Mouse (Mus musculus) neural tube, embryonic 13.5 days (tissue): Measurements from ENCODE around the gene Tnfsf14. TPM values are rescaled to one million over a fixed set of nuclear protein-coding genes. Genes with fewer than 3 reads are reported as not detected.

Experiments used
- ATAC-seq: fragments of 200-750 bp; cut with Nextera tagmentation; 2 replicates; pipeline ENCODE4 v1.8.0; 2017; ENCODE audit warnings: low read depth, mild to moderate bottlenecking, moderate TSS enrichment, moderate library complexity
- H3K27ac ChIP-seq: fragments of 300-500 bp; sonication (generic); replicated peaks from 2 replicates; pipeline ENCODE4 v1.5.1; 2015; ENCODE audit warnings: moderate library complexity, mild to moderate bottlenecking, inconsistent platforms
- H3K27me3 ChIP-seq: fragments of 300-500 bp; sonication (generic); 2 replicates; pipeline ENCODE4 v1.6.1; 2015; ENCODE audit warnings: mild to moderate bottlenecking, inconsistent platforms
- H3K36me3 ChIP-seq: fragments of 300-500 bp; sonication (generic); 2 replicates; pipeline ENCODE4 v1.6.1; 2015; ENCODE audit warnings: mild to moderate bottlenecking, inconsistent platforms
- H3K4me1 ChIP-seq: fragments of 300-500 bp; sonication (generic); replicated peaks from 2 replicates; pipeline ENCODE4 v1.6.1; 2015; ENCODE audit warnings: inconsistent platforms
- H3K4me2 ChIP-seq: fragments of 300-500 bp; sonication (generic); 2 replicates; pipeline ENCODE4 v1.6.1; 2015; ENCODE audit warnings: inconsistent platforms, mild to moderate bottlenecking, moderate library complexity
- H3K4me3 ChIP-seq: fragments of 300-500 bp; sonication (generic); 2 replicates; pipeline ENCODE4 v1.5.1; 2015; ENCODE audit warnings: mild to moderate bottlenecking, inconsistent platforms
- H3K9ac ChIP-seq: fragments of 300-500 bp; sonication (generic); 2 replicates; pipeline ENCODE4 v1.6.1; 2015; ENCODE audit warnings: moderate library complexity, mild to moderate bottlenecking, inconsistent platforms
- H3K9me3 ChIP-seq: fragments of 300-500 bp; sonication (generic); 2 replicates; pipeline ENCODE4 v1.6.1; 2016; ENCODE audit warnings: inconsistent platforms
- WGBS: fragments of 180-500 bp; shearing (Covaris S2); methylation state at CpG from one replicate; pipeline ENCODE4 v1.1.7; 2015; 5-methylcytosine and 5-hydroxymethylcytosine counted together
- polyA plus RNA-seq: library from polyadenylated mRNA; unstranded; fragments of >200 nt; fragmentation: Nextera tagmentation; extraction: Ambion mirVana; gene quantifications from 2 replicates; pipeline ENCODE4 v1.2.1, GENCODE M21; 2015

Gene Tnfsf14
- polyA plus RNA-seq, 1 experiment from 2014 or later: not detected

GRCm38 (mm10) chr17:57223313-57223712, 29.3 kb upstream of the Tnfsf14 start:
- Histone ChIP-seq H3K27me3 (no peaks in the 10 kb centered on the region; the same call in 1 of the 2 replicates), H3K4me1 (0 out of 2 replicates have a peak, but pooled peaks cover 5% of the 10 kb centered on the region), H3K27ac (no peak overlapping the region), H3K9ac (no peak overlapping the region), H3K4me2 (no peak overlapping the region), H3K9me3 (no peaks in the 10 kb centered on the region), H3K4me3 (no peak overlapping the region), H3K36me3 (no peaks in the 10 kb centered on the region)
- WGBS: 73% methylated on average over 9 of the region's 9 CpGs
- ATAC-seq: no peak

- H3K27ac ChIP-seq: no peak overlapping the region
- no peaks in the 10 kb centered on the region for H3K9me3 ChIP-seq
- no peaks in the 10 kb centered on the region; the same call in 1 of the 2 replicates for H3K27me3 ChIP-seq
- H3K36me3 ChIP-seq: no peaks in the 10 kb centered on the region
- 0 out of 2 replicates have a peak, but pooled peaks cover 5% of the 10 kb centered on the region for H3K4me1 ChIP-seq
- no peak overlapping the region for H3K4me3 ChIP-seq
- H3K4me2 ChIP-seq: no peak overlapping the region
- no peak overlapping the region for H3K9ac ChIP-seq
- no peak for ATAC-seq
- 82% methylated on average over 4 of the region's 4 CpGs for WGBS
These were observed 27.9 kb upstream of the Tnfsf14 start for GRCm38 (mm10) chr17:57221911-57222310.

GRCm38 (mm10) chr17:57219884-57220207, 25.9 kb upstream of the Tnfsf14 start:
- no peak for ATAC-seq
- H3K4me3 ChIP-seq: no peak overlapping the region
- H3K9ac ChIP-seq: no peak overlapping the region
- H3K27me3 ChIP-seq: no peaks in the 10 kb centered on the region; the same call in 1 of the 2 replicates
- H3K9me3 ChIP-seq: no peaks in the 10 kb centered on the region
- 0 out of 2 replicates have a peak, but pooled peaks cover 5% of the 10 kb centered on the region for H3K4me1 ChIP-seq
- 18% methylated on average over 3 of the region's 3 CpGs for WGBS
- no peaks in the 10 kb centered on the region for H3K36me3 ChIP-seq
- H3K4me2 ChIP-seq: no peak overlapping the region
- no peak overlapping the region for H3K27ac ChIP-seq

GRCm38 (mm10) chr17:57219167-57219883, 25.3 kb upstream of the Tnfsf14 start:
- no peak overlapping the region for H3K4me3 ChIP-seq
- H3K9me3 ChIP-seq: no peaks in the 10 kb centered on the region
- ATAC-seq: no peak; the same call in 1 of the 2 replicates
- no peak overlapping the region for H3K27ac ChIP-seq
- H3K4me2 ChIP-seq: no peak overlapping the region
- H3K9ac ChIP-seq: no peak overlapping the region
- no peaks in the 10 kb centered on the region; the same call in 1 of the 2 replicates for H3K27me3 ChIP-seq
- 0 out of 2 replicates have a peak, but pooled peaks cover 5% of the 10 kb centered on the region for H3K4me1 ChIP-seq
- WGBS: 26% methylated on average over 11 of the region's 11 CpGs
- no peaks in the 10 kb centered on the region for H3K36me3 ChIP-seq

- Histone ChIP-seq H3K4me1 (0 out of 2 replicates have a peak, but pooled peaks cover 5% of the 10 kb centered on the region), H3K9me3 (no peaks in the 10 kb centered on the region), H3K4me3 (no peak overlapping the region), H3K36me3 (no peaks in the 10 kb centered on the region), H3K9ac (no peak overlapping the region), H3K27me3 (no peaks in the 10 kb centered on the region; the same call in 1 of the 2 replicates), H3K4me2 (no peak overlapping the region), H3K27ac (no peak overlapping the region)
- ATAC-seq: no peak
- 81% methylated on average over 12 of the region's 12 CpGs for WGBS
These were observed 24.4 kb upstream of the Tnfsf14 start for GRCm38 (mm10) chr17:57218335-57218900.

GRCm38 (mm10) chr17:57214676-57215387, 20.9 kb upstream of the Tnfsf14 start:
- peak; percentile 84 for ATAC-seq
- H3K9me3 ChIP-seq: no peaks in the 10 kb centered on the region
- 0 out of 2 replicates have a peak, but pooled peaks cover 5% of the 10 kb centered on the region for H3K4me1 ChIP-seq
- no peaks in the 10 kb centered on the region for H3K36me3 ChIP-seq
- peak overlapping the region; percentile 30 for H3K4me2 ChIP-seq
- H3K27me3 ChIP-seq: no peaks in the 10 kb centered on the region
- H3K9ac ChIP-seq: peak overlapping the region; percentile 49; the same call in 1 of the 2 replicates
- WGBS: 46% methylated on average over 13 of the region's 13 CpGs
- no peak overlapping the region; the same call in 1 of the 2 replicates for H3K27ac ChIP-seq
- H3K4me3 ChIP-seq: no peak overlapping the region

- WGBS: 73% methylated on average over 9 of the region's 9 CpGs
- no peak overlapping the region for H3K9ac ChIP-seq
- H3K9me3 ChIP-seq: no peaks in the 10 kb centered on the region
- H3K36me3 ChIP-seq: no peaks in the 10 kb centered on the region
- H3K27ac ChIP-seq: no peak overlapping the region
- no peaks in the 10 kb centered on the region for H3K27me3 ChIP-seq
- H3K4me2 ChIP-seq: no peak overlapping the region
- H3K4me3 ChIP-seq: no peak overlapping the region
- no peak for ATAC-seq
- no peaks in the 10 kb centered on the region for H3K4me1 ChIP-seq
These were observed 17.5 kb upstream of the Tnfsf14 start for GRCm38 (mm10) chr17:57211501-57211900.

GRCm38 (mm10) chr17:57209330-57209729, 15.4 kb upstream of the Tnfsf14 start:
- 77% methylated on average over 4 of the region's 4 CpGs for WGBS
- Histone ChIP-seq H3K9ac (no peak overlapping the region), H3K36me3 (no peaks in the 10 kb centered on the region), H3K27ac (no peak overlapping the region), H3K4me1 (no peaks in the 10 kb centered on the region), H3K9me3 (no peaks in the 10 kb centered on the region), H3K4me3 (no peak overlapping the region), H3K27me3 (no peaks in the 10 kb centered on the region), H3K4me2 (no peak overlapping the region)
- ATAC-seq: no peak

- Histone ChIP-seq H3K9ac (no peak overlapping the region), H3K9me3 (no peaks in the 10 kb centered on the region), H3K4me1 (no peaks in the 10 kb centered on the region), H3K27me3 (no peaks in the 10 kb centered on the region), H3K4me3 (no peak overlapping the region), H3K4me2 (no peak overlapping the region), H3K36me3 (no peaks in the 10 kb centered on the region), H3K27ac (no peak overlapping the region)
- 89% methylated on average over 3 of the region's 3 CpGs for WGBS
- no peak for ATAC-seq
These were observed 14.0 kb upstream of the Tnfsf14 start for GRCm38 (mm10) chr17:57207938-57208337.

- Histone ChIP-seq H3K27me3 (no peaks in the 10 kb centered on the region), H3K4me2 (no peak overlapping the region), H3K9ac (no peak overlapping the region), H3K4me1 (no peaks in the 10 kb centered on the region), H3K27ac (no peak overlapping the region), H3K9me3 (no peaks in the 10 kb centered on the region), H3K4me3 (no peak overlapping the region), H3K36me3 (no peaks in the 10 kb centered on the region)
- 83% methylated on average over 9 of the region's 10 CpGs for WGBS
- ATAC-seq: no peak
These were observed 8.1 kb upstream of the Tnfsf14 start for GRCm38 (mm10) chr17:57201841-57202724.

- ATAC-seq: no peak
- no peak overlapping the region for H3K27ac ChIP-seq
- WGBS: 80% methylated on average over 3 of the region's 3 CpGs
- H3K4me2 ChIP-seq: no peak overlapping the region
- no peaks in the 10 kb centered on the region for H3K36me3 ChIP-seq
- H3K4me3 ChIP-seq: no peak overlapping the region
- H3K27me3 ChIP-seq: no peaks in the 10 kb centered on the region
- no peaks in the 10 kb centered on the region for H3K4me1 ChIP-seq
- no peak overlapping the region for H3K9ac ChIP-seq
- H3K9me3 ChIP-seq: no peaks in the 10 kb centered on the region
These were observed 4.3 kb upstream of the Tnfsf14 start for GRCm38 (mm10) chr17:57198252-57198651.
